Mouse (Mus musculus): ENCODE data around the gene Tnfaip2.
A peak's percentile ranks its signal among the peaks of the same experiment; 100 is the strongest.

The Tnfaip2 gene

DNA sequence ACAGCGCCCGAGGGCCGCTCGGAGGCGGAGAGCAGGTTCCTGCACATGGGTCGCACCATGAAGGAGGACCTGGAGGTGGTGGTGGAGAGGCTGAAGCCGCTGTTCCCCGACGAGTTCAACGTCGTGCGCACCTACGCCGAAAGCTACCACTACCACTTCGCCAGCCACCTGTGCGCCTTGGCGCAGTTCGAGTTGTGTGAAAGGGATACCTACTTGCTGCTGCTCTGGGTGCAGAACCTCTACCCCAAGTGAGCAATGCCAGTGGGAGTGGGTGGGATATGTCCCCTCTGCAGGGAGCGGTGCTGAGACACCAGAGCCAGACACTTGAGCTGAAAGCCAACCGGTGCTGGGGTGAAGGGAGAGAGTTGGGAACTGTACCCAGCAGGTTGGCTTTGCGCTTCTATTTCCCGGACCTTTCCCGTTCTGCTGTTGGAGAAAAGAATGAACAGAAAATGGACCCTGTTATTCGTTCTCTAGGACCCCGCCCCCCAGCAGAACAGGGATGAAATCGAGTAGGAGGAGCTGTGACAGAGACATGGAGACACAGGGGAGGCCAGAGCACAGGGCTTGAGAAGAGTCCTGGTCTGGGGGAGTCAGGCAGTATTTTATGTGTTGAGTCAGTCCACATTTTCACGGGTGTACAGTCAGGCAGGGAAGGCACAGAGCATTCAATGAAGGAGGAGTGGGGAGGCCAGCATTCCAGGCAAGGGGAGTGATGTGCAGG lies 3.8 kb downstream of the Tnfaip2 start:
- DNase-seq (ENCODE audit: low spot score) = no peak

DNA sequence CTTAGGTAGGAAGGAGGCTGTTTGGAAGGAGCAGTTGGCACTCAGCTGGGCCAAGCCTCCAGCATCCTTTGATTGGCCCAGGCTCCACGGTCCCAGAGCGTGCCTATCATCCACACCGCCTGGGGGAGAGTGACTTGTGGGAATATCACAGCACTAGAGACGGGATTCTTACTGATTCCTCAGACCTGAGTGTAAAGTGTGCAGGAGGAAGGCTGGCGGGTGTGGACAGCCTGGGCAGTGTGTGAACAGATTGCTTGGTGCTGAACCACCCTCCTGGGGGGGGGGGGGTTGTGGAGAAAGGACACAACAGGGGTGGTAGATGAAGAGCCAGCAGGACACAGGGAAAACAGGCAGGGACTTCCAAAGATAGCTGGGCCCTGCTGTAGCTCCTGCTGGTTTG lies 4.5 kb downstream of the Tnfaip2 start:
- DNase-seq (ENCODE audit: low spot score) = no peak

DNA sequence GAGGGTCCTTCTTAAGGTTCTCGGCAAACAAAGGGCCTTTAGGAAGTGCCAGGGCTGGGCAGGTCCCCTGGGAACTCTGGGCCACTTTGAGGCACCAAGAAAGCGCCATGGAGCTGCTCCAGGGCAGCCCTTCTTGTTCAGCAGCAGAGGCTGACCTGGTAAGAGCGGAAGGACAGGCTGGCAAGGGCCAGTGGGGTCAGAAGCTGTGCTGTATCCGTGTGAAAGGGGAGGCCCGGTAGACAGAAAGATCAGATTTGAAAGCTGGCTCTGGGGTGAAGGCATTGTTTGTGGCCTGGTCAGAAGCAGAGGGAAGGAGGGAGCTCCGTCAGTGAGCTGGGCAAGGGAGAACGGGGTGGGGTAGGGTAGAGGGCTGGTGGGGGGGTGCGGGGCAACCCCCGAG lies 5.1 kb downstream of the Tnfaip2 start:
- no peak for DNase-seq (ENCODE audit: low spot score)

DNA sequence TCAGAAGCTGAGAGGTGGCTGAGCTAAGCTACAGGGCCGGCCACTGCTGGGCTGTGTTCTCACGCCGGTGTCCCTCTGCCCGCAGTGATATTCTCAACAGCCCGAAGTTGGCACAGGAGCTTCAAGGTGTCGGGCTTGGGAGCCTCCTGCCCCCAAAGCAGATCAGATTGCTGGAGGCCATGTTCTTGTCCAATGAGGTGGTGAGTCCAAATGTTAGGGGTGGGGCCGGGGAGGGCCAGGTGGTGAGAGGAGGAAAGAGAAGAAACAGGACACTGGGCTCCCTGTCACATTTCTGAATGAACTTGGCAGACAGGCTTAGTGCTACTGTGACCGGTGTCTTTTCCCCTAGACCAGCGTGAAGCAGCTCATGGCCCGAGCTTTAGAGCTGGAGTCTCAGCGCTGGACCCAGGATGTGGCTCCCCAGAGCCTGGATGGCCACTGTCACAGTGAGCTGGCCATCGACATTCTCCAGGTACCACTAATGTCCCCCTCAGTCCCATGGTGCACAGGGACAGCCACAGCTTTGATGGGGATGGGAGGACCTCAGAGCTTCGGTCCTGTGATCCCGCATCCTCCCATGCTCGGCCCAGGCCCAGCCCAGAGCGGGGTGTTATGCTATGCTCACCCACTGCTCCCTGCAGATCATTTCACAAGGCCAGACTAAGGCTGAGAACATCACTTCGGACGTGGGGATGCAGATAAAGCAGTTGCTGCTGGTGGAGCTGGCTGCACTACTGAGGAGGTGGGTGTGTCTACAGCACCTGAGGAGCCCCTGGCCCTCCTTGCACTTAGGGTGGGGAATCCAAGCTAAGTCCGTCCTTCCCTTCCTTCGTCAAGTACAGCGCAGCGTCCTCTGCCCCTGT lies 5.9 kb downstream of the Tnfaip2 start:
- DNase-seq (ENCODE audit: low spot score) = no peak

DNA sequence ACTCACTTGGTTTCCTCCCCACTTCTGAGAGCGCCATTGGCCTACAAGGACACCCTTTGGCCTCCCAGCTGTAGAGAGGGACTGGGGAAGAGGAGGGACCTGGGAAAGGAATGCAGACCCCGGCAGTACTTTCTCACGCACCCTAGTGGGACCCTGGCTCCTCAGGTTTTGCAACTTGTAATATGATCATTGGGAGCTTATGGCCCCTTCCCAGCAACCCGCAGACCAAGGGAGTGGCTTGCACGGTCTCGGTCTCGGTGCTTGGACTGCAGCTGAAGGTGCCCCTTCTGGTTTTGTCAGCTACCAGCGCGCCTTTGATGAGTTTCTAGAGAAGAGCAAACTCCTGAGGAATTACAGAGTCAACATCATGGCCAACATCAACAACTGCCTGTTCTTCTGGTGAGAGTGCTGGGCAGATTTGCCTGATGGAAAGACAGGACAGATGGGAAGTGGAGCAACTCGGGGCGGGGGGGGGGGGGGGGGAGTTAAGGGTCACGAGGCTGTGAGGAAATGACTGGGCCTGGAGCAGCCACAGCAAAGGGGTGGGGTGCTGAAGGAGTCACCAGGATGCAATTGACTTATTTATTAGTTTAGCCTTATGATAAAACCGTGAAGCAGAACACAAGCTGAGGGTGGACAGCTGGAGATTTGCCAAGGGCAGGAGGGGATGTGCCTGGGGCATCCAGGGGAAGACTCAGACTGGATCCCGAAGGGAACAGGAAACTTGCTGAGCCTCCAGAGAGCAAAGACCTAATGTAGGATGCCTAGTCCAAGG lies 6.8 kb downstream of the Tnfaip2 start:
- no peak for DNase-seq (ENCODE audit: low spot score)

DNA sequence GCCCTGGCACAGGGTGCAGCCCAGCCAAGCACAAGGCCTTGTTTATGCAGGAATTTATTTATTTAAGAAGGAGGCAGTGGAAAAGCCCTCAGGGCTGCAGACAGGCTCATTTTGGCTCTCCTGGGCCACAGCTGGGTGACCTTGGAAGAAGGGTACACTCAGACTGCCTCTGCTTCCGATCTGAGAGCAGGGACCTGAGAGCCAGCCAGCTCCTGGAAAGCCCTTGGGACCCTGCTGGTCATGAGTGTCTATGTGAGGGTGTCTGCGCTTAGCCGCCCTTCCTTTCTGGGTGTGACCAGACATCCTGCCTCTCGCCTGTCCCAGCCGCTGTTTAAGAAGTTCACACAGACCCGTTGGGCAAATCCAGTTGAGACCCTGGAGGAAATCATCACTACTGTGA lies 8.1 kb downstream of the Tnfaip2 start:
- no peak for DNase-seq (ENCODE audit: low spot score)

DNA sequence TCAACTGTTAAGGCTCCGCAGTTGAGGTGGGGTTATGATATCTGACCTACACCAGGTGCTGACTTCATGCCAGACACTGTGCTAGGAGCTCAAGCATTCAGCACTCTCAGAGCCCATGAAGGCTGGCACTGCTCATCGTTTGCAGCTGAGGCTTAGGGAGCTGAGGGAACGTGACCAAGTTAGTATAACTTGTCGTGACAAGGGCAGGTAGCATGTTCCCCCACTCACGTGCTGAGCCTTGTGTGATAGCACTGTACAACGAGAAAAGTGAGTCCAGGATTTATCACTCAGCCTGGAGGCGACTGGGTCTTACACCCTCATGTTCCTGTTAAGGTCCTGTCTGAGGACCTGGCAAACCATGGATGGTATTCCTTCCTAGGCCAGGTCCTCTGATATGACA lies 9.3 kb downstream of the Tnfaip2 start:
- no peak for DNase-seq (ENCODE audit: low spot score)

DNA sequence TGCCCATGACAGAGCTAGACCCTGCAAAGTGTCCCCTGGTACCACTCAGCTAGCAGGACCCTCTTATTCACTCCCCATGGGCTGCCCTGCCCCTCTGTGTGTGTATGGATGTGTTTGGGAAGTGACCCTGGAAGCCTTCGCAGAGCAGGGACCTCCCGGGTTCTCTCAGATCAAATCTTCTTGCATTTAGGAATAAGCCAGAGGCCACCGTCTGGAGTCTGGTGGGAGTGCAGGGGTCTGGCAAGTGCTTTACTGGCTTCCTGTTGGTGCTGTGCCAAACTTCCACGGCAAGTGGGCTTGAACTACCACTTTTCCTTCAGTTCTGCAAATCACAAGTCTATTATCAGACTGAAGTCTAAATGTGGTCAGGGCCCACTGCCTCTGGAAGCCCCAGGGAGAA lies 11.8 kb downstream of the Tnfaip2 start:
- no peak for DNase-seq (ENCODE audit: low spot score)

DNA sequence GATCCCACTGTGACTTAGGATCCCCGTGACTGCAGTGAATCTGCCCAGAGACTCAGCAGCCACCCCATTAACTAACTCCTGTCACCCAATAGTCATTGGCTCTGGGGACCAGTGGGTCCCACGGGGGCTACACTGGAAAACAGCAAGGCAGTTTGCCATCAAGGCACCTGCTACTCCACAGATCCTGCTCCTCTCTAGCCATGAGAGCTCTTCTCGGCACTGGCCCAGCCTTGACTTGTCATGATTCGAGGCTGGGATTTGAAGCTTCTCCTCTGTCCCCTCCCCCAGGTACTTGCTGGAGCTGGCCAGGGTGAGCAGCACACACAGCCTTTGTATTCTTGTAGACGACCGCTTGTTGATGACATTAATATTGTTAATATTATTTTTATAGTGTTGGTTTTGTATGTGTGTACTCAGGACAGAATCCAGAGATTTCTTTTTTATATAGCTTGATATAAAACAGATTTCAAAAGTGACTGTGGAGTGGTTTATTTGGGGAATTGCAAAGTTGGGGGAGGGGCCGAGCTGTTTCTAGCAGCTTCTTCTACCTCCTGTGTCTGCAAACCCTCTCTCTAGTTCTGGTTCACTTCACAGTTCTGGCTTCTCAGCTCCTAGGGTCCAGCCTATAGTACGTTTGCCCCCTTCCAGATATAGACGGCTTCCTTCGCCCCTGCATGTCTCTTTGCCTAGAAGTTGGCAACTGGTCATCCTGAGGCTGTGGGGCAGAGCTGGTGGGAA lies 12.4 kb downstream of the Tnfaip2 start:
- DNase-seq (ENCODE audit: low spot score) = no peak

DNA sequence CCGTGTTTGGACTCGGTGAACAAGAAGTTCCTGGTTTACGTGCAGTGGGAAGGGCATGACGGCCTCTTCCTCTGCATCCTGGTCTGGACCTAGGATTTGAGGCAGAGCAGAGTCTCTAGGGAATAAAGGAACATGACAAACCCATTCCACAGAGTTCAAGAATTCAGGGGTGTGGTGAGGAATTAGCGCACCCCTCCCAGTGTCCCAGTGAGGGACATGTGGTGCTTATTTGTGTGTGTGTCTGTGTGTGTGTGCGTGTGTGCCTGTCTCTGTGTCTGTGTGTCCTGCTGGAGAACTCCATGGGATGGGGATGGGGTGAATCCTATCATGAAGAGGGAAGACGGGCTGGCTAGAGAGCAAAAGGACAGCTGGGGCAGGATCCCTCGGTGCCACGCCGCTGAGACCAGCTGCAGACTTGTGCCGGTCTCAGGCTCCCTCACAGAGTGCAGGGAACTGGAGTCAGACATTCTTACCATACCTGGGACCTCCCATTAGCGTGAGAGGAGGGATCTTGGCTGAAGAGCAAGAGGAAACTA lies 13.1 kb downstream of the Tnfaip2 start:
- no peak for DNase-seq (ENCODE audit: low spot score)

DNA sequence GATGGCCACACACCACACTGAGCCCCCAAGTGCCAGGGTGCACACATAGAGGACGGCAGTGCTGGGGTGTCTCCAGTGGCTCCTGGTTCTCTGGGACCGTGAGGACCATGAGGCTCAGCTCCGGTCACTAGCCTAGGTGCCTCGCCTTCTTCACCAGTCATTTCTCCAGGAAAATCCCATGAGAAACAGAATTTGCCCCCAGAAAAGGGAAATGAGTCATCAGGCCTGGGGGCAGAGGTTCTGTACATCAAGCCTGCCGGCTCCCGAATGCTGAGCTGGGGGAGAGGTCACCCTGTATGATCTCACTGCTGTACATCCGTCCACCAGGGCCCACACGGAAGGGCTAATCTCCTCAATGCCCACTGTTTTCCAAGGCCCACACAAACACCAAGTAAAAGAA lies 13.6 kb downstream of the Tnfaip2 start:
- DNase-seq (ENCODE audit: low spot score) = no peak

DNA sequence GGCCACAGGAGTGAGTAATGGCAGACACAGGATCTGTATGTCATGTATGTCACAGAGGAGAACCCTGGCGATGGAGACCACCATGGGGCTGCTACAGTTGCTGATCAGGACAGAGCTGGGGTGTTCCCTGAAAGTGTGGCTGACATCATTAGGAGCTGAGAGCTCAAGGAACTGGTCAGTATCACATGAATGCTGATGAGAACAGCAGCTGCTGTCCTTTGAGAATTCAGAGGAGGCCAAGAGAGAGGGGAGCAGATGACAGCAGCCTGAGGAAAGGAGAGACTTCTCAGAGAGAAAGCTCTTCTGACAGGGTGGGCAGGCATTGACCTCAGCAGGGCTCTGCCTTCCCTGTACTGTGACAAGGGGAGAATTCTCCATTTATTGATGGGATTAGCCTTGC lies 15.5 kb downstream of the Tnfaip2 start:
- no peak for DNase-seq (ENCODE audit: low spot score)

DNA sequence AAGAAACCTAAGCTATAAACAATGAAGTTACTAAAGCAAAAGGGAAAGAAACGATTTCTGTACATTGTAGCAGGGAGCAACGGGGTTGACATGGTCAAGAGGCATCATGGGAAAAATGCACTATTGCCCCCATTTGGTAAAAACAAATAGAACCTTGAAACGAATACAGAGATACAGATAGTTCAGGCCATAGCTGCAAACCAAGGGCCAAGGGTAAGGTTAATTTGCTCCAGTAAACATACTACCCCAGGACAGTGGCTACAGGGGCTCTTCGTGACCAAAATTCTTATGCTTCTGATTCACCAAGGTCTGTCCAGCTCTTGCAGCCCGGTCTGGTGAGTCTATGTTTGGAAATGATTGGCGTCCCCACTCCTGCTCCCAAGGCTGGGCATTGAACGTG lies 21.3 kb downstream of the Tnfaip2 start:
- no peak for DNase-seq (ENCODE audit: low spot score)

DNA sequence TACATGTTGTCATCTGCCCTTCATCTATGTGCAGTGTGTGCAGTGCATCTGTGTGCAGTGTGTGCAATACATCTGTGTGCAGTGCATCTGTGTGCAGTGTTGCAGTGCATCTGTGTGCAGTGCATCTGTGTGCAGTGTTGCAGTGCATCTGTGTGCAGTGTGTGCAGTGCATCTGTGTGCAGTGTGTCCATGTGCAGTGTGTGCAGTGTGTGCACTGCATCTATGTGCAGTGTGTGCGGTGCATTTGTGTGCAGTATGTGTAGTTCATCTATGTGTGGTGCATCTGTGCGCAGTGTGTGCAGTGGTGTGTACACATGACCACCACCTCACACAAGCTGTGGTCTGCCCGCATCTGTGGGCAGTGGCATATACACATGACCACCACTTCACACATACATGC lies 24.1 kb downstream of the Tnfaip2 start:
- DNase-seq (ENCODE audit: low spot score) = no peak

DNA sequence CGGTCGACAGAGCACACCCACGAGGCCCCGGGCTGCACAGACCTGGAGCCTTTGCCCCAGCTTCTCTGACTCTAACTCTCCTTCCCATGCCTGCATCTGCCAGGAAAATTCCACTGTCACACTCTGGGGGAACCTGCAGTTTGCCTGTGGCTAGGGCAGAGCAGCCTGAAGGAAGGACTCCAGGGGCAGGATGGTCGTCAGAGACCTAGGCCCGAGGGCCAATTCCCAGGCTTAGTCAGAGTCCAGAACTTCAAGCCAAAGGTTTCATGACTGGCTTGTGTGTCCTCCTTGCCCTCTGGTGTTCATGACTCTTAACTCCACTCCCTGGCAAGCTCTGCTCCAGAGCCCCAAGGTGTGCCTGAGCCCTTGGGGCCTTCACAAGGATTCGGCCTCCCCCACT lies 25.9 kb downstream of the Tnfaip2 start:
- no peak for DNase-seq (ENCODE audit: low spot score)

DNA sequence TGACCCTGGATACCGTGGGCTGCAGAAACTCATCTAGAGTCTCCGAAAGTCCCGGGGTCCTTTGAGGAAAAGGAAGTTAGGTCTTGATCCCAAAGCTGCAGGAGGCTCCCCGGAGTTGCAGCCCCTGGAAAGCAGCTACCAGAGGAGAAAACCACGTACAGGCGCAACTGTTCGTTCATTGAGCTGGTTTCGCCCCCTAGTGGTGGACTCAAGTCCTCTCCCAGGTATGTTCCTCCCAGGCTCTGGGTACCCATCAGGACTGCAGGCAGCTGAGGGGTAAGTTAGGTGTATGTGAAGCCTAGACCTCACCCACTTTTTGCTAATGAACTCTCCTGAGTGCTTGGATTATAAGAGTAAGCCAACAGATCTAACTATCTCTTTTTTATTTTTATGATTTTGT lies 27.2 kb downstream of the Tnfaip2 start:
- DNase-seq (ENCODE audit: low spot score) = peak; percentile 68

DNA sequence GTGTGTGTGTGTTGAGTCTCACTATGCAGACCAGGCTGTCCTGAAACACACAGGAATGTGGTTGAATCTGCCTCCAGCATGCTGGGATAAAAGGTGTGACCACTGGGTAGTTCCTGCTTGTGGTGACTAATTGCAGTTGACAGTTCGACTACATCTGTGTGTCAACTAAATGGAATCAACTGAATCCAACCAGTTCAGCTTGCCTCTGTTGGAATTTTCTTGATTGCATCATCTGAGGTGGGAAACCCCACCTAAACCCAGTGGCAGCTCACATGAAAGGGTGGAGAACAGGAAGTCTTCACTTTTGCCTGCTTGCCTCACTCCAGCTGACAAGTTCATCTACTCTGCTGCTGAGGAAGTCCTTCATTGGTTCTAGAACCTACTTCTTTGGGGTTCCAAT lies 28.9 kb downstream of the Tnfaip2 start:
- DNase-seq (ENCODE audit: low spot score) = no peak

DNA sequence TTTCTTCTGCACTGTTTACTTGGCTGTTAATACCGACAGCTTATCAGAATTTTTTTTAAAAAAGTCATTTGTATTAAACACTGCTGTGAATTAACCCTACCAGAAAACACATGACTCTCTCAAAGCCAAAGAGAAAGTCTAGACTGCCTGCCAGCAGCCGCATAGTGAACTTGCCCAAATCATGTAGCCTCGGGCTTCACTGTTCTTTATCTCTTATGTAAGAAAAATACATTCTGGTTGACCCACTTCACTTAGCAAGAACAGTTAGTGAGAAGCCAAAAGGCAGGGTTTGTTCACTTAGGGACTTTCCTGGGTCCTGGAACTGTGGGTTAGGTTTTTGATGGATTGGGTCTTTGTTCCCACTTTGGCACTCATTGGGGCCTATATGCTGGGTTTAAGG lies 29.5 kb downstream of the Tnfaip2 start:
- DNase-seq (ENCODE audit: low spot score) = no peak

DNA sequence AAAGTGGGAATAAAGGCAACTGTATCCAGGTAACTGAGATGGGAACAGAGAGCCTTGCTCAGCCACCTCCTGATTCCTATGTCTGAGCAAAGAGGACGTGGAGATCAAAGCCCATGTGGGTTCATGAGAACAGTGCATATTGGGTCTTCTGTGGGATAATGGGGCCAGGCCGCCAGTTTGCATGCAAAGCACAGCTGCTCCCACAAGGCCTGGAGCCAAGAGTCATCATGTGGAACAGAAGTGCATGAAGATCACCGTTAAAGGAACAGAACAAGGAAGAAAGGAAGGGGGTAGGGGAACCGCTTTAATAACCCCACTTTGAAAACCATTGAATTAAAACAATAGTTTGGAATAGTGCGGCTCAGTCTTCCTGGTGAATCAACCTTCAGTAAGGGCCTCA lies 30.6 kb downstream of the Tnfaip2 start:
- no peak for DNase-seq (ENCODE audit: low spot score)

DNA sequence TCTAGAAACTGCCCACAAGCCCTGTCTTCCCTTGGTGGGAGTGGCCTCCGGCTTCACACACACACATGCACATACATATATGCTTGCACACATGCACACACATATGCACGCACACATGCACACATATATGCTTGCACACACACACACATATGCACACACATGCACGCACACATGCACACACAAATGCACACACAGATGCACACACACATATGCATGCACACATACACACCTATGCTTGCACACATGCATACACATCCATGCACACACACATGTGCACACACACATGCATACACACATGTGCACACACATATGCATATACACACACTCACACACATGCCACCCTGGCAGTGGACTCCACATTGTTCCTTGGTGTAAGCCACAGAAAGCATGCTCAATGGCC lies 32.1 kb downstream of the Tnfaip2 start:
- no peak for DNase-seq (ENCODE audit: low spot score)

DNA sequence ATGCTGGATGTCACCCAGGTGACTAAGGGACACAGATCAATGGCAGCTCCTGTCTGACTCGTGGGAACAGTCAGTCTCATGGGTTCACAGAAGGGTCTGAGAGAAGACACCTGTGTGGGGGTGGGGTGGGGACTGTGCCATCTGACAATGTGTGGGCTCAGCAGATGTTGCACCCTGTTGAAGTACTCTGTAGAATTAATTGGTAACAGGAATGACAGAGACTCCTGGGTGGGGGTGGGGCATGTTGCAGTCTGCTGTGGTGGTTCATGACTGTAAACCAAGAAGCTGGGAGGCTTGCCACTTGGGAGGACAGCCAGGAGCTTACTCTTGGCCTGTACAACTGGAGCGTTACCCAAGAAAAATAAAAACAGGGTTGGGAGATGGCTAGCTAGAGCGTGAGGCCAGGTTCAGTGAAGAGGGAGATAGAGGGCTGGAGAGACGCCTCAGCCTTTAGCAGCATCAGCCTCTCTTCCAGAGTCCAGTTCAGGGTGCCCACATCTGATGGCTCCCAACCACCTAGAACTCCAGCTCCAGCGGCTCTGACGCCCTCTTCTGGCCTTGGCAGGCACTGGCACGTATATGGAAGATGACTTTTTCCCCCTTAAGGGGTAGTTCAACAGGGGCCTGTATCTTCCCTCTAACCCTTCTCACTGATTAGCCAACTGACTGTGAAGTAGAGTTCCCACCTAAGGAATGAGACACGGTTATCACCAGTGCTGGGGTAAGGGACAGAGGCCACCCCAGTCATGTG lies 32.8 kb downstream of the Tnfaip2 start:
- DNase-seq (ENCODE audit: low spot score) = peak; percentile 72
